Mouse (Mus musculus): ENCODE measurements at regions not wholly inside any gene's neighbourhood (a gene's known extent, or its start where the extent isn't known, plus 50 kb on each side); places are given as distances from the start of the nearest gene placed in this dataset.

GRCm38 (mm10) chr14:33794262-33794661, 129.1 kb upstream of the Gdf10 start:
- no peak for DNase-seq (ENCODE audit: low read depth, low spot score)

- no peak for DNase-seq (ENCODE audit: low read depth, low spot score)
These were observed 125.7 kb upstream of the Gdf10 start for GRCm38 (mm10) chr14:33797551-33798303.

GRCm38 (mm10) chr14:33804321-33804720, 119.1 kb upstream of the Gdf10 start:
- DNase-seq (ENCODE audit: low read depth, low spot score): peak; percentile 74

GRCm38 (mm10) chr14:33804721-33805120, 118.7 kb upstream of the Gdf10 start:
- peak; percentile 45 for DNase-seq (ENCODE audit: low read depth, low spot score)

- no peak for DNase-seq (ENCODE audit: low read depth, low spot score)
These were observed 116.2 kb upstream of the Gdf10 start for GRCm38 (mm10) chr14:33807196-33807595.

GRCm38 (mm10) chr14:33808593-33809265, 114.7 kb upstream of the Gdf10 start:
- peak; percentile 83 for DNase-seq (ENCODE audit: low read depth, low spot score)

- no peak for DNase-seq (ENCODE audit: low read depth, low spot score)
These were observed 112.8 kb upstream of the Gdf10 start for GRCm38 (mm10) chr14:33810584-33810983.

GRCm38 (mm10) chr14:33811241-33811640, 112.1 kb upstream of the Gdf10 start:
- DNase-seq (ENCODE audit: low read depth, low spot score): no peak

GRCm38 (mm10) chr14:33812266-33812665, 111.1 kb upstream of the Gdf10 start:
- DNase-seq (ENCODE audit: low read depth, low spot score): no peak

- no peak for DNase-seq (ENCODE audit: low read depth, low spot score)
These were observed 110.6 kb upstream of the Gdf10 start for GRCm38 (mm10) chr14:33812772-33813171.

- no peak for DNase-seq (ENCODE audit: low read depth, low spot score)
These were observed 110.1 kb upstream of the Gdf10 start for GRCm38 (mm10) chr14:33813274-33813673.

- no peak for DNase-seq (ENCODE audit: low read depth, low spot score)
These were observed 109.3 kb upstream of the Gdf10 start for GRCm38 (mm10) chr14:33814107-33814506.

- DNase-seq (ENCODE audit: low read depth, low spot score): no peak
These were observed 108.8 kb upstream of the Gdf10 start for GRCm38 (mm10) chr14:33814599-33814998.

GRCm38 (mm10) chr14:33820541-33821260, 102.7 kb upstream of the Gdf10 start:
- no peak for DNase-seq (ENCODE audit: low read depth, low spot score)

GRCm38 (mm10) chr14:33821436-33821835, 102.0 kb upstream of the Gdf10 start:
- no peak for DNase-seq (ENCODE audit: low read depth, low spot score)

GRCm38 (mm10) chr14:33824421-33824874, 98.9 kb upstream of the Gdf10 start:
- DNase-seq (ENCODE audit: low read depth, low spot score): no peak

- no peak for DNase-seq (ENCODE audit: low read depth, low spot score)
These were observed 97.3 kb upstream of the Gdf10 start for GRCm38 (mm10) chr14:33826003-33826644.

GRCm38 (mm10) chr14:33832650-33833319, 90.6 kb upstream of the Gdf10 start:
- DNase-seq (ENCODE audit: low read depth, low spot score): no peak

- DNase-seq (ENCODE audit: low read depth, low spot score): no peak
These were observed 87.0 kb upstream of the Gdf10 start for GRCm38 (mm10) chr14:33836341-33836740.

- peak; percentile 57 for DNase-seq (ENCODE audit: low read depth, low spot score)
These were observed 81.6 kb upstream of the Gdf10 start for GRCm38 (mm10) chr14:33841821-33842220.

GRCm38 (mm10) chr14:33853499-33853898, 69.9 kb upstream of the Gdf10 start:
- DNase-seq (ENCODE audit: low read depth, low spot score): no peak

Data from skeletal muscle tissue, adult 2 months (tissue).